Mouse (Mus musculus) gastrocnemius, postnatal 10 days (tissue): ENCODE results near the gene Rps10. TPM values are rescaled to one million over a fixed set of nuclear protein-coding genes. Genes with fewer than 3 reads are reported as not detected.
"Not testable (repeated sequence)": the region's sequence is repeated elsewhere in the genome, so short reads cannot be mapped to it uniquely, and the experiment has no call there.

Source experiments
- DNase-seq: peaks from one replicate; pipeline ENCODE4 v3.0.0; 2021; ENCODE audit warnings: mixed read lengths
- total RNA-seq, 2 experiments: library from RNA; stranded (reverse); gene quantifications; 2 replicates each; pipeline ENCODE4 v1.2.3; 2021

Gene Rps10
- total RNA-seq, 2 experiments from 2014 or later = 708 to 712 TPM

DNA sequence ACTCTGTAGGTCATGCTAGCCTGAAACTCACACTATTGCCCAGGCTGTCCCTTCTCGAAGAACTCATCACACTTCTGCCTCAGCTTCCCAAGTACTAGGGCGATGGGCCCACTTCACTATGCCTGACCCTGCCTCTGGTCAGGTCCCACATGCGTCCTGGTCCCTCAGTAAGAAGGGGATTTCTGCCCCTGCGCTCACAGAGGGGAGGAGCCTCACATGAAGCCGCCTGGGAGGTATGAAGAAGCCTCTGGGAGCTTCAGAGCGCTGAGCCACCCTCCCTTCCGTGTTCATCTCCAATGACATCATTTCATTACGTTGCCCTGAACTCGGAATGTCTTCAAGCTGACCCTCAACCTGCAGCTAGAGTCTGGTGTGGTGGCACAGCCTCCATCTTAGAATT is 7.3 kb upstream of the Rps10 start:
- no peak for DNase-seq

DNA sequence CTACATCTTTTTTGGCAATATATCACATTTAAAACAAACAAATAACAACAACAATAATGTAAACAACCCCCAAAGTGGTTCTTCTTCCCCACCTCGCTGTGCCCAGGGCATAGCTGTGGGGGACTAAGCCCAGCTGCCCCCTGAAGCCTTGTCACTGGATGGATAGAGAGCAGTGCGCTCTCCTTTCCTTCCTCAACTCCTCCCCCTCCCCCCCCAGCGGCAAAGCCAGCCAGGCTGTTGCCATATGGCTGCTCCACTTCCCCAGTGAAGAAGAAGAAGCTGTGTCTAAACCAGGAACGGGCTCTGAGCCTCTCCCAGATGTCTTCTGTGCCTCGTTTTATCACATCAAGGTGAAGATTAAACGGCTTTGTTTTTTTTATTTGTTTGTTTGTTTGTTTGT is 6.6 kb upstream of the Rps10 start:
- DNase-seq = no peak

DNA sequence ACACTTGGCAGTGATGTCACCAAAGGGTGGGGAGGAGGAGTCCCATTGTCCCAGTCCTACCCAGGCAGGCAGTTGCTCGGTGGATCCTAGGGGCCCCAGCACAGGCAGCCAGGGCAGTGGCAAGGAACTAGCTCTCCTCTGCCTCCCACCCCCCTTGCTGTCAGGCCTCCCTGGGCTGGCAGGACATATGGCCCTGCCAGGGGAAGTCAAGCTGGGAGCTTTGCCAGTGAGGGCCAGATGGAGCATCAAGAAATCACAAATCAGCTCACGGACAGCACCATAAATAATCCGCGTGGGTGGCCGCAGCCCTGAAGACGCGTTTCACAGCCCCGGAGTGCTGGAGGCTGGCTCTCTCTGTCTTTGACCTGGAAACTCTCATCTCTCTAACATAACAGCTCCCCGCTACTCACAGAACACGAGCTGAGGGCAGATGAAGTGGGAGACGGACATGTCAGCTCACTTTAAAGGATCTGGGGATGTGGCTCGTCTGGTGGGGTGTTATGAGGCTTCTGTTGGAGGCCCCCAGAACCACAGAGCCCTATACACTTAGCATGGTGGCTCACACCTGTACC is 6.1 kb upstream of the Rps10 start:
- DNase-seq = peak; percentile 33

DNA sequence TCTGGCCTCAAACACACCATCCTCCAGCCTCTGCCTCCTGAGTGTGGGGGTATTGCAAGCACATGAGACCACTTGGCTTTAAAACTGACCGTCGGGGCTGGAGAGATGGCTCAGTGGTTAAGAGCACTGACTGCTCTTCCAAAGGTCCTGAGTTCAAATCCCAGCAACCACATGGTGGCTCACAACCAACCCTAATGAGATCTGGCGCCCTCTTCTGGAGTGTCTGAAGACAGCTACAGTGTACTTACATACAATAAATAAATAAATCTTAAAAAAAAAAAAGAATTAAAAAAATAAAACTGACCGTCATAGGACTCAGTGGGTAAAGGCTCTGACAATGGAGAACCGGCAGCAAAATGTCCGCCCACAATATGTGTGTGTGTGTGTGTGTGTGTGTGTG is 3.4 kb upstream of the Rps10 start:
- DNase-seq = not testable (repeated sequence)

DNA sequence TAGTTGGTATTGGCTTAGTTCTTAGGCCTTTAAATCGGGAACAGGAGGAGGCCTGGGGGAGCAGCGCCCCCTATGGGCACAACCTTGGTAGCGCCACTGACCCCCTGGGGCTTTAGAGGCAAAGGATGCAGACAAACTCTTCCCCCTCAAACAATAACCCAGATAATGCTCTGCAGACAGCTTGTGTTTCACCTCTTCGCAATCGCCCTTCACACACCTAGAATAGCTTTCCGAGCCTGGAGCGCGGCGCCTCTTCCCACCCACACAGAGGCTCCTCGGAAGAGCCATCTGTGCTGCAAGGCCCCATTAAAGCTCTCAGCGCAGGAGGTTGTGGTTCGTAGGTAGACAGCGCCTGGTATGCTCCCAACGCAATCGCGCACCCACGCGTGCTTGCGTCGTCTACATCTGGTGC is 2.5 kb upstream of the Rps10 start:
- no peak for DNase-seq

DNA sequence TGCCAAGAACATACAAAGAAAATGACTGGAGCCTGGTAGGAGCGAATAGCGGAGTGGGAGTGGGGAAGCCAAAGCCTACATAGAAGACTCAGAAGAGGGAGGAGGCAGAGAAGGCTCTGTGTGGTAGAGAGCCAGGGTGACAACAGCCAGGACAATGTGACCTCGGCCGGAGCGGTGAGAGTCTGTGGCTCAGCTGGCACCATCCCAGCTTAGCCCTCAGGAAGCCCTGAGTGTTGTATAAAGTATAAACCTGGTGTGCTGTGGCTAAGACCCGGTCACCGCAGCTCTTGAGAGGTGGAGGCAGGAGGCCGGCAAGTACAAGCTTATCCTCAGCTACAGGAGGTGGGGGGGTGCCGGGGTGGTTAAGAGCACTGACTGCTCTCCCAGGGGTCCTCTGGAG is 864 bp upstream of the Rps10 start:
- DNase-seq = no peak

DNA sequence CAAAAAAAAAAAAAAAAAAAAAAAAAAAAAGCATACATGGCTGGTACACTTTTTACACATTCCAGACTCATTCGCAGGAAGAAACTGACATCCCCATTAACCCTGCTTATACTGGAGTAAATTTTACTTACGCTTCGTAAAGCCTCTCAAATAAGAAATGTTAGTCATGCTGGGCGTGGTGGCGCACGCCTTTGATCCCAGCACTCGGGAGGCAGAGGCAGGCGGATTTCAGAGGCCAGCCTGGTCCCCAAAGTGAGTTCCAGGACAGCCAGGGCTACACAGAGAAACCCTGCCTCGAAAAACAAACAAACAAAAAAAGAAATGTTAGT is 930 bp downstream of the Rps10 start:
- DNase-seq = not testable (repeated sequence)

DNA sequence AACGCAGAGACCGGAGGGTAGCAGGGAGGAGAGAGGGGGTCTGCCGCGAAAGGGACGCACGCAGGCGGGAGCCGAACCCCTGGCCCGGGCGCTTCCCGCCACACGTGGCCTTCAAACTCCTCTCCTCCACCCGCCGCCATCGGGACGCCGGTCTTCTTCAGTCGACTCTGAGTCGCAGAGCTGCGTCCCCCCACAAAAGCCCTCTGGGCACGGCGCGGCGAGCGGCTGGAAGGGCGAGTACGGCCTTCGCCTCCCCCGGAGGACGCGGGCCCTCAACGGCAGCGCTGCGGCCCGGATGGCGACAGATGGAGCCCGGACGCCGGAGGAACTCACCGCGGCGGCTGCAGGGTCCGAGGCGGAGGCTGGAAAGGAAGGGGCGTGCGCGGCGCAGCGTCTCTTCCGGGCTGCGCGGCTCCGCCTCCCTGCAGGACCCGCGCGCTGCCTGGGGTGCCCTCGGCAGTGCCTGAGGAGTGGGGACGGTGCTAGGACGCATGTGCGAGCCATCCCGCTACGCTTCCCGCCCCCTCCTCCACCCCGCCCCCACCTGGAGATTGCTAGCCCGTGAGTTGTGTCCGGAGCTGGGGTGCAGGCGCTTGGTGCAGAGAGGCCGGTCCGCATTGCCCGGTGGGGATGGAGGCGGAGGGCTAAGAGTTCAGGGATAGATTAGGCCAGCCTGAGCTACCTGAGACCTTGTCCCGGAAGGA is 1.4 kb downstream of the Rps10 start, which contains the start of gene RPS10-NUDT3:
Gene RPS10-NUDT3, minus strand, starts transcription at position 352 of the 704 bp plus-strand sequence.
- peak; percentile 88 for DNase-seq

DNA sequence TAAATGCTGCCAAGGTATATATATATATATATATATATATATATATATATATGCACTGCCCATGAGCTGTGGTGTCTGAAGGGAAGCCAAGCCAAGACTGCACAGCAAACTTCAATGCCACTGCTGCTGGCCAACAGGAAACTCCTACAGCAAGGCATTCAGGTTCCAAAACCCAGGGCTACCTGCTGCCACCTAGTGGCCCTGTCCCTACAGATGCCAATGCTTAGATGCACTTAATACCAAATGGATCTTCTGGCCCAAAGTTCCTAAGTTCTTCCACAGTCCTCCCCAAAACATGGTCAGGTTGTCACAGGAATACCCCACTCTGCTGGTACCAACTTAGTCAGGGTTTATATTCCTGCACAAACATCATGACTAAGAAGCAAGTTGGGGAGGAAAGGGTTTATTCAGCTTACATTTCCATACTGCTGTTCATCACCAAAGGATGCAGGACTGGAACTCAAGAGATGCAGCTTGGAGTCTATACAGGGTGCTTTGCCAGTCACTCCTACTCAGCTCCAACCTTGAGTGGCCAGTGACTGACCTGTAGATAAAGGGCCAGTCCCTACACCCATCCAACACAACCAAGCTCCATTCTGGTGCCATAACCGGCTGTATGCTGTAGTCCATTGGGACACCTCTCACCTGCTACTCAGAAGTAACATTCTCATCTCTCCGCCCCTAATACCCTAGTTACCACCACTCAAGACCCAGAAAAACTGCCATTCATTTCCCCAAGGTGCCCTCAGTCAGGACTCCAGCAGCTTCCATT is 7.0 kb downstream of the Rps10 start:
- peak; percentile 82 for DNase-seq

DNA sequence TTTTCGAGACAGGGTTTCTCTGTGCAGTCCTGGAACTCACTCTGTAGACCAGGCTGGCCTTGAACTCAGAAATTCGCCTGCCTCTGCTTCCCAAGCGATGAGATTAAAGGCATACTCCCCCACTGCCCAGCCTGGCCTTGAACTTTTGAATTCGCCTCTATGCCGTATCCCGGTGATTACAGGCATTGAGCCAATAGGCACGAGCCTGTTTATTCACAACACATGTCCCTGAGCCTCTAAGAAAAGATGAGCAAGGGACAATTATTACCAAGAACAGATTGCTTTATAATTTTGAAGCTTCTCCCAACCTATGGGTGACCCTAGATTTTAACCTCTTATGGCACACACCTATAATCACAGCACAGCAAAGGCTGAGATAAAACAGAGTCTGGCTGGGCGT is 8.1 kb downstream of the Rps10 start:
- no peak for DNase-seq

DNA sequence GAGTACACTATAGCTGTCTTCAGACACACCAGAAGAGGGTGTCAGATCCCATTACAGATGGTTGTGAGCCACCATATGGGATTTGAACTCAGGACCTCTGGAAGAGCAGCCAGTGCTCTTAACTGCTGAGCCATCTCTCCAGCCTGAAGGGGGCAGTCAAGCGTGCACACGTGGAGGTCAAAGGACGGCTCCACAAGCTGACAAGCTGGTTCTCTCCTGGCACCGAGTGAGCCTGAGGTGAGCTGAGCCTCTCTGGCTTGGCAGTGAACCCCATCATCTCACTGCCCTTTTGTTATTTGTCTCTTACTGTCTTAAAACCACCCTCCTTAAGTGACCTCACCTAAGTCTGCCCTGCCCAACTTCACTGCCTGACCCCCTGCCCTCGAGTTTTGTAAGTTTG is 9.0 kb downstream of the Rps10 start:
- DNase-seq = no peak

DNA sequence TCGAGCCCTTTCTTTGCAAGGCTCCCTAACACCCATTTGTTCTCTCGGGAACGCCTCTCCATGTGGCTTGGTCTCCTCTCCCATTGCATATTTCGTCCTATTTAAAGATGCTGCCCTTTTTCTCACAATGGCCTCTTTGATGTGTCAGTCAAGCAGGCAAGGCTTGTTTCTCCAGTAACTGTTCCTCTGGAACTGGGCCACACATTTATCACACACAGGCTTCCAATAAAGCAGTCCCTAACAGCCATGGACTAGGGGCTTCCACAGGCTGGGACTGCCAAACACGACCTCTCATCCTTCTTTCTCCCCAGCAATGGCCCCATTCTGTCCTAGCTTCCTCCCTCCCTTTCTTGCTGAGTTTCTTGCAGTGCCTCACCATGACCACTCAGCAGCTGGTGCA is 9.8 kb downstream of the Rps10 start:
- DNase-seq = no peak

DNA sequence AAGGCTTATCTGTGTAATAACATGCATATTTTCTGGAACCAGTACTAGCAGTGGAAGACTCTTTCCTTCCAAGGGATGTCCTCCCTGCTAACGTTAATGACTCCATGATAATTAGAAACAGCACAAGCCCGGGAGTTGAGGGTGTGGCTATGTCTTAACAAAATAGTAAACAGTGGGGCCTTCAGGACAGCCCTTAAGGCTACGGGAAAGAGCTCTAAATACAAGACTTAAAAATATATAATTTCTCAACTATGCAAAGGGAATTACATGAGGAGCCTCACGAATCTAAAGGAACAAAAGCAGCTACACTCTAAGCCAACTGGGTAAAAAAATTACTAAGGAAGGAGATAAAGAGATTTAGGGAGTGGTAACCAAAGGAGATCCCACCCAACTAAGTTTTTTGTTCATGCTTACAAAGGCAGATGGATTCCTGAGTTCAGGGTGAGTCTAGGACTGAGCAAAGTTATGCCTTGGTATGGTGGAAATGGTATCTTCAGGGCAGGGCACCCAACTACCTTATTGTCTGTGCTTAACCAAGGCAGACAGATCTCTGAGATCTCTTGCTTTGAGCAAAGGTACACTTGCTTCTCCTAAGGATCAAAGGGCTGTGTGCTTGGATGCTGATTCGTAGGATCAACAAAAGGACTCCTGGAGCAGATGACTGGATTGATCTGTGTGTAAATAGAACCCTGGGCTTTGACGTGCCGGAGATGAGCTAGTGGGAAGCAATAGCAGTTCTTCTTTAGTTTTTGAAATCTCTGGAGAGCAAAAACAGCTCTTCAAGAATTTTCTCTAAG is 10.8 kb downstream of the Rps10 start:
- no peak for DNase-seq

DNA sequence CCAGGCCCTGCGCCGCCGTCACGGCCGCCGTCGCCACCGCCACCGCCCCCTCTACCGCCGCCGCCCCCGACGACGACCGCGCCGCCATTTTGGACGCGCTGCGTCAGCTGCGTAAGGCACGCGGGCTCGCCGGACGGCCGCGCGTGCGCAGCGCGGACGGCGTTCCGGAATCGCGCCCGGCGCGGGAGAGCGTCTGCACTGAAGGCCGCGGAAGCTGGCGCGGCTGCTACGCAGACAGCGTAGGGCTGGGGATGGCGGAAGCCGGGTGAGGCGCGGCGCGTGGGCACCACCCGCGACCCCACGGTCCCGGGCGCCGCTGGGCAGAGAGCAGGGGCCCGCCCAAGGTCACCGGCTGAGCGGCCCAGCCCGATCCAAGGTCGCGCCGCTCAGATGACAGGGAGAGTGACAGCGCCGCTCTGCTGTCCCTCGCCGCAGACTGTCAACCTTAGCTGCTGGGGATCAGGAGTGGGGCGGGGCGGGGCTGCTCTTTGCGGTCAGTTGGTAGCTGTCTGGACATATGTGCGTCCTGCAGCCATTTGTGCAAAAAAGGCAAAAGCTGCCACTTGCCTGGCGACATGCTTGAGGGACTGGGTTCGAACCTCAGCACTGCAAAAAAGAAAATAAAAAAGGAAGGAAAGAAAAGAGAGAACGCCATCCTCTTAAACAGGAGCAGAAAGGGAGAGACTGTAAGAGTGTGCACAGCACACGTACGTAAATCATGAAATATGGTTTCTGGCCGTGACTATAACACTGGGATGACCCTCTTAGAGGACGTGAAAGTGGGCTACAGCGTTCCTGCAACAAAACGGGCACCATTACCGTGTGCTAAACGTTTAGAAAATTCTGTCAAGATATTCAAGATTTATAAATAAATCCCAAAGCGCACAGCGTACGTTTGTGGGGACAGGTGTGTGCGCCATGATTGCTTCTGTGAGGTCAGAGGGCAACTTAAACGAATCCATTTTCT is 12.8 kb downstream of the Rps10 start, which contains the start of gene Nudt3:
Gene Nudt3, minus strand, starts transcription at position 136 of the 967 bp plus-strand sequence.
- peak; percentile 91 for DNase-seq

DNA sequence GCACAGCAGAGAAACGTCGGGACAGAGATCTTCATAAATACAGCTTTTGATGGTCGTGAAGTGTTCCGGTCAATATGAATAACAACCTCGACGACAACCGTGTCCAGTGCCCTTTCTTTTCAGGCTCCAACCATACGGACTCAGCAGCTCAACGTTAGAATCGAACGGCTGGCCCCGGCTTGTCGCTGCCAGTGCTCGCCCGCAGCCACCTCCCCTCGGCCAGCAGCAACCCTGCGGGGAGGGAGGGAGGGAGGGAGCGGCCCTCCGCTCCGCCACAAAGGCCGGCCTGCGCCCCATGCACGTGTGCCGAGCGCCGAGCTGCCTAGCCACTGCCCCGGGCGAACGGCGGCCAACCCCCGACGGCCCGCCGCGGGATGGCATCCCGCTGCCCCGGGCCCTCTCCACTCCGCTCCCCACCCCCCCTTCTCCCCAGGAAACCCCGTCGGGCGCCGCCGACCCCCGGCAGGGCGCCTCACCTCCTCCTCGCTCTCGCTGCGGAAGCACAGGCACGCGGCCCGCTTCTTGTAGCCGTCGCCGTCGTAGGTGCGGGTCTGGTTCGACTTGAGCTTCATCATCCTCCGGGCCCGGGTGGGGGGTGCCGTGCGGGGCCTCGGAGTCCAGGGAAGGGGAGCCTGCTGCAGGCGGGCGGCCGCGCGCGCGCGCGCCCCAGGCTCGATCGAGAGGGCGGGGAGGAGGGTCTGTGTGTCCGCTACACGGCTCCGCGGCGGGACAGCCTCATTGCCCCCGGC is 13.7 kb downstream of the Rps10 start:
- peak; percentile 54 for DNase-seq

DNA sequence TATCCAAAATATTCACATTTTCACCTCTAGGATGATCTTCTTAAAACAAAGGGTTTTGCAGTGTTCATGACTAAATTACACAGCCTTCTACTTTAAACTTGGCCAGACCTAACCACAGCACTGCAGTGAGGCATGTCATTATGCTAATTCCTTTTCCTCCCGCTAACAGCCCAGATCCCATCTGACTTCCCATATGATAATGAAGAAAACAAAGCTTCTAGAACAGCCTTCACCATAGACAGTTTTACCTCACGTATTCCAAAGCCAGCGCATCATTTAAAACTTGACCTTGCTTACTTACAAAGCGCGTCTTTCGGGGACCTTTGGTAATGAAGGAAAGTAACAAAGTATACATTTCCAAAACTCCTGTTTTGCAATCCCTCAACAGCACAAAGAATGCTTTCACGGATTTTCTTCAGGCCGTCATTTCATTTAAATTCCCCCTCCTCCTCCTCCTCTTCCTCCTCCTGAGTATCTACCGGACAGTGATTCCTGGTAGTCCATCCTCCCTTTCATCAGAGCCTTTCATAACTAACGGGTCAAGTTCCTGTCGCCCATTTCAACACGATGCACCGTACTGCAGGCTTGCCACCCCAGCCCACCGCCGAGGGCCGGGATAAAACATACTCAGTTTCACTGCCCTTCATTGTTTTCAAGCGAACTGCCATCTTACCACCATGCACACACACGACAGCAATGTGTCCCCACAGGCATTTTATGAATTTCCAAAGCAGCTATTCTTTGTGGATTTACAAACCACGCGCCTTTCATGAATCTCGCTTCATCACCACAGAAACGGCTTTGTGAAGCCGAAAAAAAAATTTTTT is 14.6 kb downstream of the Rps10 start:
- DNase-seq = no peak

DNA sequence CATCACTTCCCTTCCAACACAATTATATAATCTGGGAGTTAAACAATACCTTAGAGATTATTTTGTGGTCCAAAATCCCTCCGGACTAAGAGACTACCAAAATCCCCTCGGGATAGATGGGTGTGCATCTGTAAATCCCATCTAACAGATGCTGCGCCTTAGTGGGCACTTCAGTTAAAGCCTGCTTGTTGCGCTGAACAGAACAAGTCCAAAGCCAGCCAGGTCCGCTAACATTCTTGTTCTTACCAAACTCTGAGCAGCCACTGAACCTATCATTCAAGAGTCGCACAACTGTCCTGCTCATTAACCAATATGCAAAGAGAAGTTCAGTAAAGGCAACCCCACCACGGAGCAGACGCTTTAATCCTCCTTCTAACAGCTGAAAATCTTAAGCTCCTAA is 15.3 kb downstream of the Rps10 start:
- DNase-seq = no peak

DNA sequence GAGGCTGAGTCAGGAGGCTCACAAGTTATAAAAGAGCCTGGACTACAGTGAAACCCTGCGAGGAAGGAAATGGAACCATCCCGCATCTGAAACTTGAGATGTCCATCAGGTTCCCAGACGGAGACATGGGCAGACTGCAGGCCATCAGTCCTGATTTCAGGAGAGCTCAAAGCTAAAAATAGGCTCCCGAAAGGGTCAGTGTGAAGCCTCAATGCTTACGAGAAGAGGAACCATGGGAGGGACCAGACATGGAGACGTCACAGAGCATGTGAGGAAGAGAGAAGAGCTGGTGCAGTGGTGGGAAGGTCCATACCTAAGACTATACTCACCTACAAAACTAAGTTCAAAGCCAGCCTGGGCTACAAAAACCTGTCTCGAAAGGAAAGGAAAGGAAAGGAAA is 21.1 kb downstream of the Rps10 start:
- DNase-seq = no peak

DNA sequence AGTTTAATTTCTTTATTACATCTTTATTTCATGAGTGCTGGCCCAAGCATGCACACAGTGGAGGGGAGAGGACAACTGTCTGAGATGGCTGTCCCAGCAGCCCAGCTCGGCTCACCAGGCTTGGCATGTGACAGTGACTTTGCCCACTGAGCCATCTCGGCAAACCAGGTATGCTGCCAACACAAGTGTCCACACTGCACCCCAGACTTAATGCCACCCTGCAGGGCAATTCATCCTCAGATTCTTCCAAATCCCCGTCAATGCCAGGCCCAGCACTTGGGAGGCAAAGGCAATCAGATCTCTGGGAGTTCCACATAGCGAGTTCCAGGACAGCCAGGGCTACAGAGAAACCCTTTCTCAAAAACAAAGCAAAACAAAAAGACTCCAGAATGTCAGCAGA is 23.5 kb downstream of the Rps10 start:
- DNase-seq = no peak

DNA sequence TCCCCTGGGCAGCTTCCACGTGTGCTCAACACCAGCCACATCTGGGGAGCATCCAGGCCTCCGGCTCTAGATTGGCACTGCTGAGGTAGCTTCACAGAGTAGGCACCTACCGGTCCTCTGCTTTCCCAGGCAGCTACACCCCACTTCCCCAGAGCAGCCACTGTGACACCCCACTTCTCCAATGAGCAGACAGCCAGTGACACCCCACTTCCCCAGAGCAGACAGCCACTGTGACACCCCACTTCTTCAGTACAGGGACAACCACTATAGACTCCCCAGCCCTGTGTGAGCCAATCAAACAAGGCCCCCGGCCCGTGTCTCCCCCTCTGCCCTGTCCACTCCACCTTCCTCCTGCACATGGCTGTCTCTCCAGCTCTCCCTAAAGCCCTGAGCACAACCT is 24.5 kb downstream of the Rps10 start:
- DNase-seq = no peak
